Mouse (Mus musculus) liver, adult 2 months (tissue): ENCODE results near the gene Mbip.

Experiments
- CTCF ChIP-seq: fragments of 200-500 bp; IDR thresholded peaks from 2 replicates; pipeline ENCODE4 v1.5.1; 2011; ENCODE audit warnings: low read depth, low read length, control low read depth
- POLR2A ChIP-seq: fragments of 200-500 bp; IDR thresholded peaks from 2 replicates; pipeline ENCODE4 v1.6.1; 2011; ENCODE audit warnings: low read length, control low read depth; ENCODE audit not compliant: insufficient read depth; ENCODE audit errors: extremely low read depth

DNA sequence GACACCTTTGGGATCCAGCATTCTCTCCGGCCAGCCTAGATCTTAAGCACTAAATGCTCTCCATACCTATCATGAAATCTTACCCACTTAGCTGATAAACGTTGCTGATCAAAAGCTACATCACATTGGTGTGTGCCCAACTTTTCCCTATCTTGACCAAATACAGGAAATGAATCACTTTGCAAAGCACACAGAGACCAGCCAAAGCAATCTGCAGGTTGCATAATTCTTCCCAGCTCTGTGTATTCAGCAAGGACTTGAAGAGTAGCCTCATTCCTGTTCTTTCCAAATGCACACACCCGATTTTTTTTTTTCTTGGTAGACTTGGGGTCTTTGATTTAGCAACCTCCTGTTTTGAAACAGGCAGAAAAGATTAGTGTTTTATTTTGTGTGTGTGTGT, 57.1 kb downstream of the Mbip start:
- TF ChIP-seq CTCF, result no peak
- no peak for TF ChIP-seq POLR2A
